8 mouse cellular contexts compared by ENCODE assay signal in the genomic region with DNA sequence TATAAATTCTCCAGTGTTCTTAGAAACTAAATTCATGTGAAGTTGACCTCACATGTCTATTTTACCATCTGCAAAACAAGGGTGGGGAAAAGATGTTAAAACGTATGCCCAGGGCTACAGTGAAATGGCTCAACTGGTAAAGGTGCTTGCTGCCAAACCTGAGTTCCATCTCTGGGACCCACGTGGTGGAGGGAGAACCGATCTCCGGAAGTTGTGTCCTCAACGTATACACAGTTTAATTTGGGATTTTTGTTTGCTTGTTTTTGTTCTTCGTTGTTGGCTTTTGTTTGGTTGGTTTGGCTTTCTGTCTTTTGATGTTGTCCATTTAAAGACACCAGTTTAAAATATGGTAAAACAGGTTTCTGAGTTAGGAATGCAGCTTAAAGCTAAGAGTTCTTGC. TPM values are rescaled to one million over a fixed set of nuclear protein-coding genes. Genes with fewer than 3 reads are reported as not detected.
DNase-seq lines count a peak whose midpoint lies in the region; ATAC-seq lines count a peak whose summit lies in the region.

No protein-coding gene starts in this region.

- no peaks in the 10 kb centered on the region for H3K27me3 ChIP-seq in forebrain, embryonic 11.5 days (ENCODE audit: control insufficient read depth, insufficient read depth, low read length)
- H3K27me3 ChIP-seq in liver, embryonic 12.5 days (replicated peaks), result no peaks in the 10 kb centered on the region

- no peak for ATAC-seq in forebrain, embryonic 11.5 days (replicated peaks; ENCODE audit: low FRiP score)
- no peak for ATAC-seq in liver, embryonic 12.5 days

- no peak overlapping the region for H3K27ac ChIP-seq in forebrain, embryonic 11.5 days (ENCODE audit: low read depth, low read length)
- H3K27ac ChIP-seq in liver, embryonic 12.5 days, result peak overlapping the region; percentile 82; the same call in 1 of the 2 replicates

- no peaks in the 10 kb centered on the region; the same call in 1 of the 2 replicates for H3K36me3 ChIP-seq in forebrain, embryonic 11.5 days (ENCODE audit: control insufficient read depth, insufficient read depth, low read length)
- peaks cover 40% of the 10 kb centered on the region for H3K36me3 ChIP-seq in liver, embryonic 12.5 days

- WGBS in forebrain, embryonic 11.5 days, result 62% methylated on average over 6 of the region's 6 CpGs
- 22% methylated on average over 6 of the region's 6 CpGs for WGBS in liver, embryonic 12.5 days (ENCODE audit: insufficient replicate concordance)

- peak overlapping the region; percentile 92 for H3K4me3 ChIP-seq in forebrain, embryonic 11.5 days (ENCODE audit: low read depth, low read length)
- peak overlapping the region; percentile 98 for H3K4me3 ChIP-seq in liver, embryonic 12.5 days

- DNase-seq in cerebellum, adult 9-11 months, result peak; percentile 14
- DNase-seq in cerebellum, adult 18-20 months, result no peak
- DNase-seq in 416B (ENCODE audit: low read depth), result peak; percentile 35
- DNase-seq in forebrain, embryonic 11.5 days (ENCODE audit: low spot score), result no peak
- DNase-seq in B cell, adult 2 months, result no peak
- no peak for DNase-seq in cerebellum, adult 11-12 months
- no peak for DNase-seq in right cerebral cortex, postnatal 25 days

- H3K9me3 ChIP-seq in forebrain, embryonic 11.5 days (ENCODE audit: control insufficient read depth, low read length), result no peaks in the 10 kb centered on the region
- no peaks in the 10 kb centered on the region for H3K9me3 ChIP-seq in liver, embryonic 12.5 days (replicated peaks)

- H3K4me1 ChIP-seq in forebrain, embryonic 11.5 days (replicated peaks; ENCODE audit: control insufficient read depth, insufficient read depth, low read length), result peaks cover 7% of the 10 kb centered on the region
- peaks cover 45% of the 10 kb centered on the region for H3K4me1 ChIP-seq in liver, embryonic 12.5 days

- H3K9ac ChIP-seq in forebrain, embryonic 11.5 days (ENCODE audit: low read length), result peak overlapping the region; percentile 96
- H3K9ac ChIP-seq in liver, embryonic 12.5 days, result peak overlapping the region; percentile 86

- peak overlapping the region; percentile 61 for H3K4me2 ChIP-seq in forebrain, embryonic 11.5 days (ENCODE audit: low read depth, low read length, severe bottlenecking)
- peak overlapping the region; percentile 95 for H3K4me2 ChIP-seq in liver, embryonic 12.5 days

RNA-seq across cellular contexts. Expression of a gene that starts 0.9 kb away (rescaled TPM):
- 53.9 and 56.2 TPM in 2 replicates for polyA plus RNA-seq in forebrain, embryonic 11.5 days (2014; fragmentation: Nextera tagmentation; extraction: Ambion mirVana)
- 56.4 and 59.0 TPM in 2 replicates for polyA plus RNA-seq in liver, embryonic 12.5 days (2016; fragmentation: Nextera tagmentation; extraction: Ambion mirVana)

RNA-seq across cellular contexts. Expression of a gene that starts 0.9 kb away (rescaled TPM):
- polyA plus RNA-seq in forebrain, embryonic 11.5 days (2014; fragmentation: Nextera tagmentation; extraction: Ambion mirVana), result 18.3 and 23.7 TPM in 2 replicates
- 9.7 and 10.7 TPM in 2 replicates for polyA plus RNA-seq in liver, embryonic 12.5 days (2016; fragmentation: Nextera tagmentation; extraction: Ambion mirVana)

RNA-seq across cellular contexts. Expression of a gene that starts 44.5 kb away (rescaled TPM):
- 2,020 and 2,118 TPM in 2 replicates for polyA plus RNA-seq in forebrain, embryonic 11.5 days (2014; fragmentation: Nextera tagmentation; extraction: Ambion mirVana)
- polyA plus RNA-seq in liver, embryonic 12.5 days (2016; fragmentation: Nextera tagmentation; extraction: Ambion mirVana), result 1,680 and 1,789 TPM in 2 replicates

RNA-seq across cellular contexts. Expression of a gene that starts 45.2 kb away (rescaled TPM):
- polyA plus RNA-seq in forebrain, embryonic 11.5 days (2014; fragmentation: Nextera tagmentation; extraction: Ambion mirVana), result not detected in 2 replicates
- polyA plus RNA-seq in liver, embryonic 12.5 days (2016; fragmentation: Nextera tagmentation; extraction: Ambion mirVana), result not detected in 2 replicates

RNA-seq across cellular contexts. Expression of a gene that starts 54.0 kb away (rescaled TPM):
- not detected in 2 replicates for polyA plus RNA-seq in forebrain, embryonic 11.5 days (2014; fragmentation: Nextera tagmentation; extraction: Ambion mirVana)
- polyA plus RNA-seq in liver, embryonic 12.5 days (2016; fragmentation: Nextera tagmentation; extraction: Ambion mirVana), result 0.23 and 0.39 TPM in 2 replicates

Comparison
In these comparisons a context has a peak if more than half of its experiments do, and no peak if none do; other contexts are left out.
1. DNase-seq: peak in cerebellum, adult 9-11 months (single experiment) and 416B (single experiment); none in cerebellum, adult 18-20 months (0 of 2), forebrain, embryonic 11.5 days (single experiment), B cell, adult 2 months (0 of 2), cerebellum, adult 11-12 months (single experiment) and right cerebral cortex, postnatal 25 days (single experiment).